ENCODE assay signal across 10 mouse cellular contexts in genomic region chr16:91898850-91899848, GRCm38 (mm10).
DNase-seq lines count a peak whose midpoint lies in the region; ATAC-seq lines count a peak whose summit lies in the region.
"Had no signal": no experiment of that assay in that cellular context is flagged by ENCODE, and none has a peak within 500 bp of the region (broad histone marks: within the 10 kb centered on the region; RNA-seq: fewer than 3 reads in every experiment).

No protein-coding gene starts in this region.

- H3K4me3 ChIP-seq in hindbrain, embryonic 13.5 days = no peak overlapping the region
- no peak overlapping the region for H3K4me3 ChIP-seq in hindbrain, embryonic 11.5 days (ENCODE audit: low read depth, low read length)
- no peak overlapping the region for H3K4me3 ChIP-seq in forebrain, embryonic 12.5 days (replicated peaks)
- H3K4me3 ChIP-seq: heart, embryonic 13.5 days had no signal

- no peak overlapping the region for H3K4me2 ChIP-seq in hindbrain, embryonic 13.5 days
- H3K4me2 ChIP-seq in hindbrain, embryonic 11.5 days (replicated peaks; ENCODE audit: low read depth, low read length) = no peak overlapping the region
- H3K4me2 ChIP-seq in forebrain, embryonic 12.5 days = no peak overlapping the region
- H3K4me2 ChIP-seq: heart, embryonic 13.5 days had no signal

- peaks cover 19% of the 10 kb centered on the region for H3K4me1 ChIP-seq in hindbrain, embryonic 13.5 days (replicated peaks)
- H3K4me1 ChIP-seq in hindbrain, embryonic 11.5 days (replicated peaks; ENCODE audit: control insufficient read depth, insufficient read depth, low read length) = no peaks in the 10 kb centered on the region
- H3K4me1 ChIP-seq in forebrain, embryonic 12.5 days = peaks cover 8% of the 10 kb centered on the region; the same call in 1 of the 2 replicates
- H3K4me1 ChIP-seq: heart, embryonic 13.5 days had no signal

- no peak for DNase-seq in hindbrain, embryonic 11.5 days (ENCODE audit: low spot score)
- DNase-seq in brain, adult 2 months (ENCODE audit: low read depth, low spot score) = peak; percentile 87
- peak; percentile 7 for DNase-seq in lung, postnatal 25 days (ENCODE audit: low spot score)
- DNase-seq in adrenal gland, adult 18-20 months (ENCODE audit: low spot score in 2 of 2) = no peak
- DNase-seq in right cerebral cortex, adult 18-20 months = no peak
- DNase-seq in urinary bladder, postnatal 36 days (ENCODE audit: low spot score in 2 of 2) = no peak
- DNase-seq: adrenal gland, postnatal 36 days had no signal

- no peaks in the 10 kb centered on the region for H3K9me3 ChIP-seq in hindbrain, embryonic 13.5 days
- no peaks in the 10 kb centered on the region for H3K9me3 ChIP-seq in hindbrain, embryonic 11.5 days (ENCODE audit: control insufficient read depth, low read length)
- H3K9me3 ChIP-seq in forebrain, embryonic 12.5 days = no peaks in the 10 kb centered on the region

- ATAC-seq in hindbrain, embryonic 13.5 days (ENCODE audit: low FRiP score) = peak; percentile 43; the same call in 1 of the 2 replicates
- ATAC-seq in hindbrain, embryonic 11.5 days (ENCODE audit: low FRiP score) = no peak
- no peak for ATAC-seq in forebrain, embryonic 12.5 days (ENCODE audit: low FRiP score)

- no peaks in the 10 kb centered on the region for H3K27me3 ChIP-seq in hindbrain, embryonic 13.5 days
- H3K27me3 ChIP-seq in hindbrain, embryonic 11.5 days (ENCODE audit: control insufficient read depth, insufficient read depth, low read length) = no peaks in the 10 kb centered on the region
- H3K27me3 ChIP-seq in forebrain, embryonic 12.5 days = no peaks in the 10 kb centered on the region

- H3K9ac ChIP-seq in hindbrain, embryonic 13.5 days = 0 out of 2 replicates have a peak overlapping the region, but pooled peaks have one; percentile 2
- H3K9ac ChIP-seq in hindbrain, embryonic 11.5 days (ENCODE audit: low read depth, low read length) = no peak overlapping the region
- H3K9ac ChIP-seq in forebrain, embryonic 12.5 days = no peak overlapping the region
- H3K9ac ChIP-seq: heart, embryonic 13.5 days had no signal

- 55% methylated on average over 22 of the region's 22 CpGs for WGBS in hindbrain, embryonic 13.5 days
- WGBS in hindbrain, embryonic 11.5 days = 55% methylated on average over 22 of the region's 22 CpGs
- 56% methylated on average over 22 of the region's 22 CpGs for WGBS in forebrain, embryonic 12.5 days

- peaks cover 86% of the 10 kb centered on the region for H3K36me3 ChIP-seq in hindbrain, embryonic 13.5 days
- no peaks in the 10 kb centered on the region for H3K36me3 ChIP-seq in hindbrain, embryonic 11.5 days (ENCODE audit: control insufficient read depth, insufficient read depth, low read length)
- H3K36me3 ChIP-seq in forebrain, embryonic 12.5 days (replicated peaks) = peaks cover 11% of the 10 kb centered on the region; the same call in 1 of the 2 replicates

- no peak overlapping the region for H3K27ac ChIP-seq in hindbrain, embryonic 13.5 days
- H3K27ac ChIP-seq in hindbrain, embryonic 11.5 days (ENCODE audit: low read depth, low read length) = no peak overlapping the region
- H3K27ac ChIP-seq in forebrain, embryonic 12.5 days = peak overlapping the region; percentile 37; the same call in 1 of the 2 replicates
- H3K27ac ChIP-seq: heart, embryonic 13.5 days had no signal

Comparison
In these comparisons a context has a peak if more than half of its experiments do, and no peak if none do; other contexts are left out.
1. DNase-seq: peak in brain, adult 2 months (single experiment) and lung, postnatal 25 days (single experiment); none in hindbrain, embryonic 11.5 days (single experiment), adrenal gland, adult 18-20 months (0 of 2), right cerebral cortex, adult 18-20 months (single experiment) and urinary bladder, postnatal 36 days (0 of 2).